Mouse (Mus musculus) urinary bladder, adult 2 months (tissue): ENCODE data around the gene Fkbp10. TPM values are rescaled to one million over a fixed set of nuclear protein-coding genes. Genes with fewer than 3 reads are reported as not detected.

ENCODE experiments used
- DNase-seq: peaks from one replicate; pipeline ENCODE4 v3.0.0; 2022; ENCODE audit warnings: low spot score
- polyA plus RNA-seq: library from polyadenylated mRNA; depleted of rRNA; stranded (reverse); fragments of >200 nt; gene quantifications from 2 replicates; pipeline ENCODE4 v1.2.3, GENCODE M21; 2012; rRNA removed

Gene Fkbp10
- polyA plus RNA-seq, 1 experiment, result 90.5 TPM

DNA sequence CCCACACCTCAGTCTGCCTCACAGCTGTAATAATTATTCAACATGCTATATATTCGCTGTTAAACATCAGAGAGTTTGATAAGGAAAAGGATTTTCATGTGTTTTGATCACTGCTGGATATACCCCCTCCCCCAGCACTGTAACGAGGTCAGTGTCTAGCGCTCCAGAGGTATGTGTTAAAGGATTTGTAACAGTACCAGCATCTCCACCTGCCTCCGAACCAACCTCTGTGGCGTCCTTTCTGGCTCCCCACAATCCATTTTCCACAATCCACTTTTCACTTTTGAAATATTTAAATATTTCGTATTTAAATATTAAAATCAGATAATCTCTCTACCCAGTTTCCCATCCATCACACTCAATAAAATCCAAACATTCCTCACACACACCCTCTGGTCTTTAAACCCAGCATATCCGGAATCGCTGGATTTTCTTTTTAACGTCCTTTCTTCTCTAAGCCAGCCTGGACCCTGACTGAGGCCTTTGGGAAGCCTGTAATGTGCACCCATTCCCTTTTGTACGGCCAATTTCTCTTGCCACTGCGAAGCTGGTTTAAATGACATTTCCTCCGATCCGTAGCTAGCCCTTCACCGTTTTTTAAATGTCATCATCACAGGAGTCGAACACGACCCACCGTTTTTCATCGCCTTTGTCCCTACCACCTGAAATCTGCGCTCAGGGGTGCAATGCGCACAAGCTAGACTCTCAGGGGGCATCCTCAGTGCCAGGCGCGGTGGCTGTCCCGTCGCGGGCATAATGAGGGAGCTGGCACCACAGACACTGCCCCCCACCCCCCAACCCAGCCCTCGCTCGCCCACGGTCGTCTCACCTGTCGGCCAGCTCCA is 56.1 kb downstream of the Fkbp10 start:
- no peak for DNase-seq

DNA sequence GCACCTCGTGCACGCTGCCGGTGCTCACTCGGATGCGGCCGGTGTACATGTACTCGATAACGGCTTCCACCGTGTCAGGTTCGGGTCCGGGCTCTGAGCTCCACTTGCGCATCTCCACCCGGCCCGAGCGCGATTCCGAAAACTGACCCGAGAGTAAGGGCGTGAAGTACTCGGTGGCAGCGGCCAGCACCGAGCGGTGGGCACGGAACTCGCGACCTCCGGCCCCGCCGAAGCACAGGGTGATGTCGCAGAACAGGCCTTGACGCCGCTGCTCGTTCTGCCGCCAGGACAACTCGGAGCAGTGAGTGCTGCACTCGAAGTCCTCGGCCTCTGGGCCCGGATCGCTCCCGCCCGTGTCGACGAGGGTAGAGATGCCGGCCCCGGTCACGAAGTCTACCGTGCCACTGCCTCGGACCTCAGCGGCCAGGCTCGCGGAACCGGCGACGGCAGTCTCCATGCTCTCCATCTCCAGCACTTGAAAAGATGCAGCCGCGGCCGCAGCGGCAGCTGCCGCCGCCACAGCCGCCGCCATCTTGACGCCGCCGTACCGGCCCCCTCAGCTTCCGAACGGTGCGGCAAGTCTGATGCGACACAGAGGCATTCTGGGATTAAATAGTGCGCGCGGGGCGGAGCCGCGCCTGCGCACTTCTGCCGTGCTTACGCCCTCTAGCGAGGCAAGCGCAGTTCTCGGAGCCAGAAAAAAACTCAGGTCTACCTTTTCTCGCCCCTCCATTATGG is 56.9 kb downstream of the Fkbp10 start, which contains the start of gene Klhl11:
TSS of gene Klhl11 (minus strand) at position 545 of the 738 bp plus-strand sequence.
- DNase-seq, result peak; percentile 87

DNA sequence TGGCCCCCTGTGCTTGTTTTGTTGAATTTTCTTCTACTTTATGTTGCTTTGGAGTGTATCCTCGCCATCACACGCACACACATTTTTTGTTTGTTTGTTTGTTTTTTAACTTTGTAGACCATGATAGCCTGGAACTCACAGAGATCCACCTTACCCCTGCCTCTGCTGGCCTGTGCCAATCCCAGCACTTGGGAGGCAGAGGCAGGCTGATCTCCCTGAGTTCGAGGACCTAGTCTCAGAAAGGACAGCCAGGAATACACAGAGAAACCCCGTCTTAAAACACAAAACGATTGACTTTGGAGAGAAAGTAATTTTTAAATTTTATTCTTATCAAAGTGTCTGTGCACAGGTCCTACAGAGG is 57.4 kb downstream of the Fkbp10 start:
- DNase-seq, result no peak

Other genes starting within 250 kb of the Fkbp10 start
- not detected in 2 replicates for gene Krt9, start 222.5 kb upstream of the Fkbp10 start, polyA plus RNA-seq
- gene Krt14, start 208.1 kb upstream of the Fkbp10 start, polyA plus RNA-seq, result 0.91 and 1.7 TPM in 2 replicates
- gene Krt16, start 166.8 kb upstream of the Fkbp10 start, polyA plus RNA-seq, result not detected in 2 replicates
- 0.44 and 0.61 TPM in 2 replicates for gene Krt17, start 154.7 kb upstream of the Fkbp10 start, polyA plus RNA-seq
- not detected in 2 replicates for gene Krt42, start 145.8 kb upstream of the Fkbp10 start, polyA plus RNA-seq
- 510 and 627 TPM in 2 replicates for gene Eif1, start 95.8 kb upstream of the Fkbp10 start, polyA plus RNA-seq
- gene Gast, start 81.3 kb upstream of the Fkbp10 start, polyA plus RNA-seq, result not detected in 2 replicates
- gene Hap1, start 59.6 kb upstream of the Fkbp10 start, polyA plus RNA-seq, result 3.6 and 4.3 TPM in 2 replicates
- 92.4 and 119 TPM in 2 replicates for gene Jup, start 17.9 kb upstream of the Fkbp10 start, polyA plus RNA-seq
- gene P3h4, start 861 bp upstream of the Fkbp10 start, polyA plus RNA-seq, result 53.4 and 56.2 TPM in 2 replicates
- gene Nt5c3b, start 26.1 kb downstream of the Fkbp10 start, polyA plus RNA-seq, result 128 and 134 TPM in 2 replicates
- gene Klhl10, start 26.2 kb downstream of the Fkbp10 start, polyA plus RNA-seq, result 1.3 and 1.4 TPM in 2 replicates
- gene Klhl11, start 57.0 kb downstream of the Fkbp10 start, polyA plus RNA-seq, result 12.2 and 13.2 TPM in 2 replicates
- 83.9 and 93.7 TPM in 2 replicates for gene Acly, start 112.3 kb downstream of the Fkbp10 start, polyA plus RNA-seq
- 0.26 and 0.60 TPM in 2 replicates for gene Ttc25, start 129.9 kb downstream of the Fkbp10 start, polyA plus RNA-seq
- gene Cnp, start 159.2 kb downstream of the Fkbp10 start, polyA plus RNA-seq, result 34.9 and 36.0 TPM in 2 replicates
- 54.8 and 55.4 TPM in 2 replicates for gene Nkiras2, start 203.5 kb downstream of the Fkbp10 start, polyA plus RNA-seq
- 118 and 123 TPM in 2 replicates for gene Dnajc7, start 204.5 kb downstream of the Fkbp10 start, polyA plus RNA-seq